Mouse (Mus musculus) left cerebral cortex, adult 18-20 months (tissue): ENCODE results near the gene Cdkl1. TPM values are rescaled to one million over a fixed set of nuclear protein-coding genes. Genes with fewer than 3 reads are reported as not detected.

Source experiments
- DNase-seq, 2 experiments: peaks; one replicate each; pipeline ENCODE4 v3.0.0; 2021 to 2022; ENCODE audit warnings: low spot score in 2 of 2, mixed read lengths in 1 of 2
- microRNA-seq, 2 experiments: library from miRNA; unstranded; fragments of <30 nt; microRNA quantifications; one replicate each; pipeline ENCODE4 v1.2.0; 2021
- total RNA-seq, 2 experiments: library from RNA; stranded (reverse); gene quantifications; 2 replicates each; pipeline ENCODE4 v1.2.3; 2021

The Cdkl1 gene
- total RNA-seq, 2 experiments from 2014 or later: 33.2 to 35.5 TPM

DNA sequence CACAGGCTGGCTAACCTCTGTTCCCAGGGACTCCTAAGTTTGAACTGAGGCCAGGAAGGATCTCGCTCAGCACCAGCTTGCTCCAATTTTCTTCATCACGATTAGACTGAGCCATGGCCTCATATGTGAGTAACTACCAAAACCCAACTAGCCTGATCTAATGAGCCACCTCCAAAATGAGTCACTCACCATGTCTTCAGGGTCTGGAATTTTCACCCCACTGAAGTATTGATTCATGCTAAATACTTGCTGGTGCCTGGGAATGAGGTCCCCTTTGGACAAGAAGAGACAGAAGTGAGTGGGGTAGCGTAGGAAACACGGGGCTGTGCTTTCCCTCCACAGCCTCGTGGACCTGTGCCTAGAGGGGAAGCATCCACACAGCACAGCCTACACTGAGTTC, 37.1 kb downstream of the Cdkl1 start:
- DNase-seq: no peak

DNA sequence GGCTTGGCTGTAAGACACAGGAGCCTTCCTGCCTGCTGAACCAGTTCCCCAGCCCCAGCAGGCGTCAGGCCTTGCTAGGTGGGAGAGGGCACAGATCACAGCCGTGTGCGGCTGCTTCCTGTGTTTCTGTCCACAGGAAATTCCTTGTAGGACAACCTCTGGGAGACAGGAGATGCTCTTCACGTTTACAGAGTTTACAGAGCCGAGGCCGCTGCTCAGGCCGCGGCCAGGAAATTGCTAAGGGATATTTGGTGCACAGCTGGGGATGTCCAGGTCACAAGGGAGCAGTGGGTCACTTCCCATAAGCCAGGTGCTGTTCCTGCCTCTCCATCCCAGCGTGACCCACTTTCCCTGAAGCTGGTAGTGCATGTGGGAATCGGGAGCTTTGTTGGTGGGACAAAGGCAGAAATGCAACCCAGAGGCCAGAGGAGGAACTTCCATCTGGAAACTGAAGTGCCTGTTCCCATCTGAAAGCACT, 39.2 kb downstream of the Cdkl1 start:
- no peak for DNase-seq

DNA sequence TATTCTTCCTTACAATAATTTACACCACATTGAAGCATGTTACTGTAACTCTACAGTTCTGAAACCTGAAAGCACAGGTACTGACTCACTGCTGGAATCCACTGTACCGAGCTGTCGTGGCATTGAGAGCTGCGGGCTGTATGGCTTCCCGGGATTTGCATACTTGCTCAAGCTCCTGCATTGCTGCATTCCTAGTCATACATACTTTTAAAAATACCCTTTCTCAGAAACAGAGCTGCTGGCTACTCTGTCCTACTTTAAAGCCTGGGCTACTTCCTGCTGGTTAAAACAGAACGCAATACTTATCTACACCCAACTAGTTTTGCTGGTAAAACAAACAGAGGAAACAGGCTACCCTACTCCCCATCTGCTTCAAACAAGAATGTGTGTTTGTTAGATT, 46.9 kb downstream of the Cdkl1 start:
- DNase-seq: no peak

DNA sequence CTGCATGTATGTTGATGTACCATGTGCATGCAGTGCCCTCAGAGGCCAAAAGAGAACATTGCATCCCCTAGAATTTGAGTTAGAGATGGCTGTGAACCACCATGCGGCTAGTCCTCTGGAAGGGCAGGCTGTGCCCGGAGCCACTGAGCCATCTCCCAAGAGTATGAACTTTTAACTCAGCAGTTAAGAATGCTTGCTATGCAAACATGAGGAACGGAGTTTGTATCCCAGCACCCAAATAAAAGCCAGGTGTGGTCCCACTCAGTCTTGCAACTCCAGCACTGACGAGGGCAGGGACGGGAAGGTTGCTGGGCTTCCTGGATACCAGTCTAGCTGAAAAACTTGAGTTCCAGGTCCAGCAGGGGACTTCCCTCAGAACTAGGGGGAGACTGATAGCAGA, 49.1 kb downstream of the Cdkl1 start:
- DNase-seq: no peak

DNA sequence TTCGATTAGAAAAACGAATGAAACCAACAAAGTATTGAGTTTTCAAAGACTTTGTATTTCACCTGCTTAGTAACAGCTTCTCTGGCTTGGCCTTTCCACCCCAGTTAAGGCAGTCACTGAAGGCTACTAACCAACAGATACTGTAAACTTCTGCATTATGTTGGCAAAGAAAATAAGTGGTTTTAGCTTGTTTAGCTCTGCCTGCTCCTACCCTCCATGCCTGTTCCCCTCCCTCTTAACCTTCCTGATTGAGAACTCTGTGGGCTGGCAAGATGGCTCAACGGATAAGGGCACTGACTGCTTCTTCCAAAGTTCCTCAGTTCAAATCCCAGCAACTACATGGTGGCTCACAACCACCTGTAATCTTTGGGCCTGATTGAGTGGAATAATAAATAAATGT, 57.1 kb downstream of the Cdkl1 start:
- DNase-seq: no peak

DNA sequence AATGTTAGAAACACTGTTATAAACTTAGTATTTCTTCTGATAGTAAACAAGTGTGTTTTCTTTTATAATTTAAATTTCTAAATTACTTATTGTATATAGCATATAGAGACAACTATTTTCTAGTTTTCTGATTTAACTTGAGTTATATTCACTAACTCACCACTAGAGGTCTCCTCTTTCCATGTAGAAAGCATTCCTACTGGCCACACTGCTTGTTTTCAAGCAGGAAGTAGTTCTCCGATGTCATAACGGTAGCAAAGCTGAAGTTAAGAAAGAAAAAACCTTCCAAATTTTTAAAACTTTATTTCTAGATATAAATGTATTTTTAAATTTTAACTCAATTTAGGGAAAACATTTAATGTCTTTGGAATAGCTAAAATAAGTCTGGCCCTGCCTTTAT, 57.5 kb downstream of the Cdkl1 start:
- no peak for DNase-seq

DNA sequence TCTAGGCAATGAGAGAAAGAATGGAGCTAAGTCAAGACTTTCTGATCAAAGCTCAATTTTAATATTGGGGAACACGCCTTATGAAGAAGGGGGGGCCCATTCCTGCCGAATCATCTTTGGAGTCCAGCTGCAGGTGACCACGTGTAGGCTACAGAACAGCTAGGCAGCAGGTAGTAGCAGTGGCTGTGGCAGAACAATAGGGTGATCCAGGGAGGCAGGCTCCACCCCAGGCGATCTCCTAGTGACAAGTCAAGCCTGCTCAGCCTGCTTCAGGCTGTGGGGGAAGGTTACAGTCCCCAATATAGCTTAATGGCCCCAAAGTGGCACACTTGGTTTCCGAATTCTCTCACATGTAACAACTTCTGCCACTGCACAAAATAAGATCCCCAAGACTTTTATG, 58.8 kb downstream of the Cdkl1 start:
- no peak for DNase-seq

DNA sequence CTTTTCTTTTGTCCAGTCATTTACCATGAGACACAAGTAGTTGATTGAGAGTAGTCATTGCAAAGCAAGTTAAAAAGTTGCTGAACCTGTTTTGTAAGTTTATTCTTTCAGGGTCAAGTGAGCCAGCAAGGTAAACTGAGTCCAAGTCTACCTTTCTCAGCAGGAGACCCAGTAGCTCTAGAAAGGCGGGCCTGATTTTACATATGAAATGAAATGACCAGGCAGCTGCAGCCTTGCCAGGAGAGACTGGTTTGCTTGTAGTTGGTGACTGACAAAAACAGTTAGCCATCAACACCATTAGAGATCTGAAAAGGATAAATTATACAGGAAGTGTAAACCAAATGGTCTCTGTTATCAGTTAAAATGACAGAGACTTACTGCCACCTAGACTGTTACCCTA, 60.8 kb downstream of the Cdkl1 start:
- DNase-seq: no peak

DNA sequence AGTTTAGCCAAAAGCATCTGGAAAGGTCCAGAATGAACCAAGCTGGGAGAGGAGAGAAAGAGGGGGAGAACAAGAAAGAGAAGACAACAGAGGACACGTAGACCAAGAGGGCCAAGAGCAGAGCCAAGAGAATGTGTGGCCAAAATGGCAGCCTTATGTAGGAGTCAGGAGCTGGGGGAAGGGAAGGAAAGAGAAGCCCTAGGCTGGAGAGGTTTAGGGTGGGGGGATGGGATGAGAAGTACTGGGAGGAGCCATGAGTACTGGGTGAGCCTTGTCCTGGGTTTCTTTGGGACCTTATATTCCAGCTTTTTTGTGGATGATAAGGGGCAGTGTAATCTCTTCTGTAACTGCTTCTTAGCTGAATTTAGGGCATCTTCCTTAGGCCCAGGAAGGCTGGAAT, 61.8 kb downstream of the Cdkl1 start:
- DNase-seq: no peak

DNA sequence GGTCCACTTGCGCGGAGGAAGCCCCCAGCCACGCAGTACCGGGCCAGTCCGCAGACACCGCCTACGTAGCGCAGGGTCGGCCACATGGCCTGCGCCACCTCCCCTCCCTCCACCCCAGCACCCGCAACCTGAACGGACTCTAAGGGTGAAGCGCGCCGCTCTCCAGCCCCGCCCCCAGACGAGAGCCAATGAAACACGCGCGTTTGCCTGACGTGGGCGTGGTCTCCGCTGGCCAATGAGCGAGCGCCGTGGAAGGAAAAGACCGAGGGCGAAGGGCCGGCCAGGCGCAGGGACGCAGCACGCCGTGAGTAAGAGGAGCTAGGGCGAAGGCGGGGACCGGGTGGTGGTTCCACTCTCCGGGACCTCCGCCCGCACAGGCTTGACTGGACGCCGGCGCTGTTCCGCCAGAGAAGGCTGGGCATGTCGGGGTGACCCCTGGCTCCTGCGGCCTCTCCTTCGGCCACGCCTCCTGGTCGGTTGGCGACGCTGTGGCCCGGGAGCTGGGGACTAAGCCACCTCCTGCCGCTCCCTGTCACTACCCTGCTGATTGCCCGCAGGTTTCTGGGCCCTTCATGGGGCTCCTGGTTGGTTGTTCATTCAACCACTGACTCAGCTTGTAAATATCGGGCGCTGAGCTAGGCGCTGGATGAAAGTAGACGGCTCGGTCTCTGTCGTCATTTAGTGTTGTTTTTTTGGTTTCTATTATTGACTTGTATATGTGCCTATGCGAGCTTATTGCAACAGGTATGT, 66.2 kb downstream of the Cdkl1 start, which contains the start of the genes L2hgdh and Atp5s:
Gene L2hgdh, minus strand, starts transcription at position 163 of the 750 bp plus-strand sequence.
Gene Atp5s, plus strand, starts transcription at position 240 of the 750 bp plus-strand sequence.
- DNase-seq: peak; percentile 96

DNA sequence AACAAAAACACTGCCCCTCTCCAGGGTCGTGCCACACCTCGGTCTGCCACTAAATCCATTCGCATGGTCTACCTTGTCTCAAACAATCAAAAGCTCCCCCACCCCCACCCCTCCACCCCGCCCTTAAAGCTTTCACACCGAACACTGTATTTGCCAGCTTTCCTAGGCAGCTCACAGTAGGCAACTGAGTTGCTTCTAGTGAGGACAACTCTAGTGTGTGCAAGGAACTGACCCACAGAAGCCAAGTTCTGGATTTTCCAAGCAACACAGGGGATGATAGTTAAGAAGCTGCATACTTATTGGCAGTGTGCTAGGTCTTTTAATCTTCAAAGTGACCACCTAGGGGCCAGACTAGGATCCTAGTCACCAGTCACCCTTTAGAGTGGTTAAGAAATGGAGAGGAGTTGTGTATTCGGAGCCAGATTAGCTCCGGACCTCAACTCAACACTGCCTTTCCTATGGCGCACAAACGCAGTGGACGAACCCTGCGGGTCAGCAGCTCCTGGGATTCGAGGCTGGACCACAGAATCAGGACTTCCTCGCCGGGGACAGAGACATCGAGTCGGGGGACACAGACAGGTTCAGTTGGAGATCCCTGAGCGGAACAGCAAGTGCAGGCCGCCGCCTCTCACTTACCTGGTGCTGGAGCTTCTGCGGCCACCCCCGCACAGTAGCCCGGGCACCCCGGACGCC, 66.9 kb downstream of the Cdkl1 start:
- no peak for DNase-seq

DNA sequence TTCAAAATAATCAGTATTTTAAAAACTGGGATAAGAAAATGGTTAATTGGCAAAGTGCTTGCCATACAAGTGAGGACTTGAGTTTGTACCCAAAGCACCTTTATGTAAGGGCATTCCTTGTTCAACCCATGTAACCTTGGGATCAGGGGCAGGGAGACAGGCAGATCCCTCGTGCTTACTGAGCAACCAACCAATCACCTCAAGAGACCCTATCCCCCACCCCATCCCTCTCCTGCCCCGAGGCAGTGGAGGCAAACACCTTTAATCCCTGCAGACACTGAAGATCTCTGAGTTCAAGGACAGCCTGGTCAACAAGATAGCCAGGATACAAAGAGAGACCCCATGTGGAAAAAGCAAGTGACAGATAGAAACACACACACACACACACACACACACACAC, 67.7 kb downstream of the Cdkl1 start:
- DNase-seq: no peak

DNA sequence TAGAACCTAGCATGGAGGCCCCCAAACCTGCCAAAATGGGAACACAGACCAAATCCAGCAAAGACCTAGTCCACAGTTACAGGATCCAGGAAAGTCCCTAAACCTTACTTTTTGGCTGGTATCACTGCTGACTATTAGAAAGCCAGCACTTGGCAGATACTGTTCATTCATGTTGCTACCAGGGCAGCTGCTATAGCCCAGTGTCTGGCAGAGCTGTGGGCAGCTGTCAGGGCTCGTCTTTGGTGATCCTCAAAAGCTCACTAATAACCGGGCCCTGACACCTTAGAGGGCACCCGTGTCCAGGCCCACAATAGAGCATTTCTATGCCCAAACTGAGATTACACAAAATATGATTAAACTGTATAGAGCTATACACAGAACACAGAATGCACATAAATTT, 68.2 kb downstream of the Cdkl1 start:
- DNase-seq: no peak

DNA sequence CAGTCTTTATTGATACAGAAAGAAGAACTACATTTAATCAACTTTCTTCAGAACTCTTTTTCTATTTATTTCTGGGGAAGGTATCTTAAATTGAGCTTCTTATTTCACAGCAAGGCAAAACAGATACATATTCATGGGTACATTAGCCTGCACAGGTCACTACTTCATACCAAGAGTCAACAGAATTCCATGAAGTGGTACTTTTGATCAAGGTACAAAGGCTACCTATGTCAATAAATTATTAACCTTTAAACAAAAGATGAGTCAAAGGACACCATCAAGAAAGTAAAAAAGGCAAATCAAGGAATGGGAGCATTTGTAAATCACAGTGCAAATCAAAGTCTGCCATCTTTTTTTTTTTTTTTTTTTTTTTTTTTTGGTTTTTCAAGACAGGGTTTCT, 77.4 kb downstream of the Cdkl1 start:
- no peak for DNase-seq

DNA sequence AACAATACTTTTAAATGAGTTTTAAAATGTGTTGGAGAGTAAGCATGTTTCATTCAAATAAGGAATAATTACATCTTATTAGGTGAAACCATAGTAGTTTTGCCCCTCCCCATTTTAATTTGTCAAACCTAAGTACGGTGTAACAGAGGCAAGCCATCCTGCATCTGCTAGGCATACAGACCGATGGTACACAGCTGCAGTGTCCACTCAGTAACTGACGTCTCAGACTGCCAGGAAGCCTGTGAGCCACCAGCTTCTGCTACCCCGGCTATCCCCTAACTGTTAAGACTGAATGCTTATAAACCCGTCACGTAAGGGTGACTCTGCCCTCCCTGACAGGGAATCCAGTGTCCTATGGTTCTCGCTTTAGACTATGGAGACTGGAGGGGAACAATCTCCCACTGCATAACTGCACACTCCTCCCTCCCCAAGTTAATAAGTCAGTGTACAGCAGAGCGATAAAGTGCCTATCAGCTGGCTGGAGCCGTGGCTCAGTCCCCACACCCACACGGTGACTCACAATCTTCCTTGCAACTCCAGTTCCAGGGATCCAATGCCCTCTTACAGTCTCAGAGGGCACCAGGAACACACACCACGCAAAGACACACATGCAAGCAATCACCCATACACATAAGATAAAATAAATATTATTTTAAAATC, 86.1 kb downstream of the Cdkl1 start:
- DNase-seq: no peak

DNA sequence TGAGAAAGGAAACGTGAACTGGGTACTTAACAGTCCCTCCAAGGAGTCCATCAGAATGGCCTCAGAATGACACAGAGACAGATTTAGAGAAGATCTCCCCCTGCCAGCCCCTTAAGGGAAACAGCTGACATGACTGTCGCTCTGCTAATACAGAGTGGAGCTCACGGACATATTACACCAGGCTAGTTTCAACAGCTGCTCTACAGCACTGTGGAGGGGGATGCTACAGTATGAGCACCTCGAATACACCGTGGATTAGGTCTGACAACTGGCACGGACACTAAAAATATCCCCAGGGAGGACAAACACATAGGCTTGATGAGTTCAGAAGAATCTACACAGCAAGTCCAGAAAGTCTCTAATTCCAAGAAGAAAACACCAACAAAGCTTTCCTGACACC, 92.7 kb downstream of the Cdkl1 start:
- no peak for DNase-seq

Small RNA genes within 50 kb of the gene (microRNA-seq; reads per million reads assigned to microRNA genes)
- gene Mir681: 0 reads per million in 2 experiments

Other genes starting within 250 kb of the Cdkl1 start
- gene Vcpkmt, start 208.2 kb downstream of the Cdkl1 start, total RNA-seq: 10 to 100 TPM; 25.3 to 25.5 TPM
- gene Sos2, start 109.4 kb downstream of the Cdkl1 start, total RNA-seq: 10 to 100 TPM; 36.3 to 39.6 TPM
- 10 to 100 TPM; 21.9 TPM for gene L2hgdh, start 66.4 kb downstream of the Cdkl1 start, total RNA-seq
- 10 to 100 TPM; 32.7 to 32.8 TPM for gene Atp5s, start 66.3 kb downstream of the Cdkl1 start, total RNA-seq
- 100 to 1,000 TPM; 232 to 242 TPM for gene Atl1, start 101.3 kb upstream of the Cdkl1 start, total RNA-seq
- 10 to 100 TPM; 37.6 to 38.6 TPM for gene Map4k5, start 101.9 kb upstream of the Cdkl1 start, total RNA-seq
- gene Sav1, start 195.7 kb upstream of the Cdkl1 start, total RNA-seq: 10 to 100 TPM; 17.7 to 18.1 TPM